Mouse (Mus musculus) brain, embryonic 14.5 days (tissue): ENCODE results near the gene Cdipt.

Experiments used
- CTCF ChIP-seq: fragments of 200-500 bp; IDR thresholded peaks from 2 replicates; pipeline ENCODE4 v1.5.1; 2012; ENCODE audit warnings: inconsistent platforms, mild to moderate bottlenecking, moderate library complexity, borderline replicate concordance; ENCODE audit not compliant: insufficient read depth, insufficient read length; ENCODE audit errors: extremely low read depth
- POLR2A ChIP-seq: fragments of 200-500 bp; IDR thresholded peaks from 2 replicates; pipeline ENCODE4 v1.6.1; 2012; ENCODE audit warnings: mild to moderate bottlenecking, inconsistent platforms, borderline replicate concordance; ENCODE audit not compliant: poor library complexity, insufficient read depth, insufficient read length, severe bottlenecking; ENCODE audit errors: extremely low read depth

DNA sequence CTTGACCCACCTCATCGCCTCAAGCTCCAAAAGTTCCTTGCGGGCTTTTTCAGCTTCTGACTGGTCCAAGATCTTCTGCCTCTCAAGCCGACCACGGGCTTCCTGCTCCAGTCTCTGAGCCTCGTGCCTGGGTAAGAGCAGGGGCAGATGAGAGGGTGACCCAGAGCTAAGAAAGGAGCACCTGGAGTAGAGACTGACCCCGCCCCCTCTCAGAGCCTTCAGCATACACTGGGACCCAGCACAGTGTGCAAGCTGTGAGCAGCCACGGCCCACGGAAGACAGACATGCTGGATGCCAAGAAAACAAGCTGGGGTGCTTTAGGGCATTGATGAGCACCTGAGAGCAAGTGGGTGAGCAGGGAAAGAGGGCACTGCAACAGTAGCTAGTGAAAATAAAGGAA lies 13.1 kb downstream of the Cdipt start:
- TF ChIP-seq CTCF, result no peak
- TF ChIP-seq POLR2A, result no peak
